Mouse (Mus musculus) midbrain, embryonic 10.5 days (tissue): ENCODE measurements around the gene Wdr61. TPM values are rescaled to one million over a fixed set of nuclear protein-coding genes. Genes with fewer than 3 reads are reported as not detected.

Source experiments
- DNase-seq: peaks from one replicate; pipeline ENCODE4 v3.0.0-alpha.2; 2017; ENCODE audit warnings: low spot score
- H3K27ac ChIP-seq: fragments of 300-500 bp; sonication (generic); replicated peaks from 2 replicates; pipeline ENCODE4 v1.5.1; 2016; ENCODE audit warnings: mild to moderate bottlenecking
- H3K27me3 ChIP-seq: fragments of 300-500 bp; sonication (generic); 2 replicates; pipeline ENCODE4 v1.6.1; 2016; ENCODE audit warnings: low read depth, mild to moderate bottlenecking; ENCODE audit not compliant: poor library complexity, severe bottlenecking
- H3K36me3 ChIP-seq: fragments of 300-500 bp; sonication (generic); 2 replicates; pipeline ENCODE4 v1.6.1; 2016; ENCODE audit warnings: mild to moderate bottlenecking, moderate library complexity
- H3K4me1 ChIP-seq: fragments of 300-500 bp; sonication (generic); 2 replicates; pipeline ENCODE4 v1.6.1; 2016
- H3K4me3 ChIP-seq: fragments of 300-500 bp; sonication (generic); 2 replicates; pipeline ENCODE4 v1.5.1; 2016; ENCODE audit warnings: mild to moderate bottlenecking, moderate library complexity
- H3K9me3 ChIP-seq: fragments of 300-500 bp; sonication (generic); replicated peaks from 2 replicates; pipeline ENCODE4 v1.6.1; 2016; ENCODE audit warnings: mild to moderate bottlenecking
- WGBS: fragments of 180-500 bp; shearing (Covaris S2); methylation state at CpG from one replicate; pipeline ENCODE4 v1.1.7; 2016; 5-methylcytosine and 5-hydroxymethylcytosine counted together
- polyA plus RNA-seq: library from polyadenylated mRNA; unstranded; fragments of >200 nt; fragmentation: Nextera tagmentation; extraction: Ambion mirVana; gene quantifications from 2 replicates; pipeline ENCODE4 v1.2.1, GENCODE M21; 2016

The Wdr61 gene
- polyA plus RNA-seq, 1 experiment from 2014 or later: 188 TPM

- peaks cover 97% of the 10 kb centered on the region for H3K36me3 ChIP-seq
- WGBS: 81% methylated on average over 3 of the region's 3 CpGs
- no peaks in the 10 kb centered on the region for H3K27me3 ChIP-seq
- no peak for DNase-seq
- H3K27ac ChIP-seq: no peak overlapping the region
- no peaks in the 10 kb centered on the region for H3K4me1 ChIP-seq
- no peaks in the 10 kb centered on the region for H3K9me3 ChIP-seq
- no peak overlapping the region for H3K4me3 ChIP-seq
Measured at GRCm38 (mm10) chr9:54717527-54717926, 16.8 kb downstream of the Wdr61 start.

GRCm38 (mm10) chr9:54715776-54716175, 18.5 kb downstream of the Wdr61 start:
- Histone ChIP-seq H3K4me1 (no peaks in the 10 kb centered on the region), H3K27ac (no peak overlapping the region), H3K36me3 (peaks cover 98% of the 10 kb centered on the region), H3K4me3 (no peak overlapping the region), H3K9me3 (no peaks in the 10 kb centered on the region), H3K27me3 (no peaks in the 10 kb centered on the region)
- DNase-seq: no peak
- 97% methylated on average over 3 of the region's 3 CpGs for WGBS

GRCm38 (mm10) chr9:54708085-54708484, 26.2 kb downstream of the Wdr61 start:
- Histone ChIP-seq H3K27me3 (peaks cover 5% of the 10 kb centered on the region; the same call in 1 of the 2 replicates), H3K36me3 (peaks cover 30% of the 10 kb centered on the region), H3K4me3 (no peak overlapping the region), H3K27ac (no peak overlapping the region), H3K4me1 (peaks cover 15% of the 10 kb centered on the region), H3K9me3 (no peaks in the 10 kb centered on the region)
- 89% methylated on average over 5 of the region's 5 CpGs for WGBS
- no peak for DNase-seq

DNA sequence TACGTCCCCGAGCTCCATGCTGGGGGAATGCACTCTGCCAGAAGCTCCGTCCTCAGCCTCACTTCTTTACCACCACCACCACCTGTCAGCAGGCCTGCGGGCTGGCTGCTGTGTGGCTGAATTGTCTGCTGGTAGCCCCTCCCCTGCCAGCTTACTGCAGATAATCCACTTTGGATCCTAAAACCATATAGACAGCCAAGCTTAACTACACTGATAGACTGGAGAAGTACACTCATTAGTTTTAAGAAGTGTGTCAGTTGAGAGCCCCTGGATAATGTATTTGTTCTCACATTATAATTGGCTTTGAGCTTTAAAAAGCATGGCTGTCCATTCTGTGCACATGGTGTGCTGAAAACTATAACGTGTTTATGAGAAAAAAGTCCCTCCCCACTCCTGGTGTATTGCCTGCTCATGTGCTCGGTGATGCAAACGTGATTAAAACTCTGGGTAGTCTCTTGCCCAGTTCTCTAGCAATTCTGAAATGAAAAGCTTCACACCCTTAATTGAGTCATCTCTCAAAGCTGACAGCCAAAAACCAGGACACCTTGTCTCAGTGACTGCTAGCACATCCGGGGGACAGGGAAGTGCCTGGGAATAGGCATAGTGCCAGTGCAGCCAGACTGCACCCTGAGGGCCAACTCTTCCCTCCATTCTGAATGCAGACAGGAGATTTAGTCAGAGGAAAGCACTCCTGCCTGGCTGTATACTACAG, 26.9 kb downstream of the Wdr61 start:
- Histone ChIP-seq H3K9me3 (no peaks in the 10 kb centered on the region), H3K4me1 (peaks cover 15% of the 10 kb centered on the region), H3K36me3 (peaks cover 24% of the 10 kb centered on the region), H3K27me3 (peaks cover 5% of the 10 kb centered on the region; the same call in 1 of the 2 replicates), H3K27ac (no peak overlapping the region), H3K4me3 (no peak overlapping the region)
- WGBS: 50% methylated on average over 8 of the region's 8 CpGs
- no peak for DNase-seq

GRCm38 (mm10) chr9:54705561-54705960, 28.8 kb downstream of the Wdr61 start:
- Histone ChIP-seq H3K27me3 (peaks cover 17% of the 10 kb centered on the region), H3K36me3 (peaks cover 6% of the 10 kb centered on the region; the same call in 1 of the 2 replicates), H3K4me1 (peaks cover 15% of the 10 kb centered on the region), H3K9me3 (no peaks in the 10 kb centered on the region), H3K27ac (no peak overlapping the region), H3K4me3 (no peak overlapping the region)
- no peak for DNase-seq
- WGBS: 65% methylated on average over 1 of the region's 1 CpGs

DNA sequence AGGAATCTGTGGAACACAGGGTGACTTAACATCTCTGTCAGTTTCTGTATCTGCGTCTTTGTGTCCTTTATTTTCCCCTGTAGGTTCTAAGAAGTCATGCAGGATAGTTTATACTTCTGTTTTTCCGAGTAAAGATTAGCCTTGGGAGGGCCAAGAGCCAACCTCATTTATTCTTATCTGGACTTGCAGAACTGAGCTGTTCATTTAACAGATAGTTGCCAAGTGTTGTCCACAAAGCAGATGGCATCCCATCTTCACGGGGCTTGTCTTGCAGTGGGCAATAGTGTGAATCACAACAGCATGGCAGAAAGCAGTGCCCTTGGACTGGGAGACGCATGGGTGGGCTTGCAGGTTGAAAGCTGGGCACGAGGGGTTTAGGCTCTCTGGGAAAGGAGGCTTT, 30.0 kb downstream of the Wdr61 start:
- H3K36me3 ChIP-seq: 0 out of 2 replicates have a peak, but pooled peaks cover 4% of the 10 kb centered on the region
- DNase-seq: no peak
- H3K4me3 ChIP-seq: no peak overlapping the region
- no peaks in the 10 kb centered on the region for H3K9me3 ChIP-seq
- H3K27ac ChIP-seq: no peak overlapping the region
- 80% methylated on average over 5 of the region's 5 CpGs for WGBS
- H3K27me3 ChIP-seq: peaks cover 29% of the 10 kb centered on the region
- peaks cover 23% of the 10 kb centered on the region for H3K4me1 ChIP-seq

- Histone ChIP-seq H3K9me3 (no peaks in the 10 kb centered on the region), H3K27me3 (peaks cover 42% of the 10 kb centered on the region), H3K27ac (no peak overlapping the region), H3K4me1 (peaks cover 25% of the 10 kb centered on the region), H3K36me3 (no peaks in the 10 kb centered on the region), H3K4me3 (no peak overlapping the region)
- WGBS: 93% methylated on average over 2 of the region's 2 CpGs
- DNase-seq: no peak
Measured at GRCm38 (mm10) chr9:54702581-54702980, 31.7 kb downstream of the Wdr61 start.

DNA sequence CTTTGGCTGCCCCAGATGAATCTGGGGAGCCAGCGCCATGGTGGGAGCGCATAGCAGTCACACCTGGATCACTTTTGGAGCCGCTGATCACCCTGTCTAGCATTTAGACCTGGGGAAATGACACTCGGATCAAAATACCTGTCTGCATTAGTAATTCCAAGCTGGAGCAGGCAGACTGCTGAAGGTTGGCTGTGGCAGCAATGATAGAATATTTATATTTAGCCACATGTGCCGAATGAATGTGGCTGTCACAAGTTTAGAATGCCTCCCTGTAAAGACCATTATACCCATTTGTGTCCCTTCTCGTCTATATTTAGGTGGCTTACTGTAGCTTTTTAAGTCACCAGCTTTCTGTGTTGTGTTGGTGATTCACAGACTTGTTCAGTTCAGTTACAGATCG, 33.6 kb downstream of the Wdr61 start:
- WGBS: 83% methylated on average over 7 of the region's 7 CpGs
- no peaks in the 10 kb centered on the region for H3K9me3 ChIP-seq
- no peak overlapping the region for H3K4me3 ChIP-seq
- no peak overlapping the region for H3K27ac ChIP-seq
- no peaks in the 10 kb centered on the region for H3K36me3 ChIP-seq
- peaks cover 15% of the 10 kb centered on the region for H3K4me1 ChIP-seq
- no peak for DNase-seq
- H3K27me3 ChIP-seq: peaks cover 48% of the 10 kb centered on the region

DNA sequence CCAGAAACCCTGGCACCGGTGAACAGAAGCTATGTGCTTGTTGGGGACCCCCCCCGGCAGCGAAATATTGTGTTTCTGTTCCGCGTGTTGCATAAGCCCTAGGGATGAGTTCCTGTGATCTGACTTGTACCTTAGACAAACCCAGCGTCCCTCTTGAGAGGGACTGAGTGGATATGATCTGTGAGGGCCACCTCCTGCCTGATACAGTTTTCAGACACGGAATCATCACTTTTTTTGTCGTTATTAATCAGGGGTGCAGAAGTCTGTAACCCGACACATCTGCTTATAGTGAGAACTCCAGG, 34.2 kb downstream of the Wdr61 start:
- 39% methylated on average over 9 of the region's 9 CpGs for WGBS
- Histone ChIP-seq H3K9me3 (no peaks in the 10 kb centered on the region), H3K4me3 (peak overlapping the region; percentile 76), H3K27ac (peak overlapping the region; percentile 83), H3K27me3 (peaks cover 53% of the 10 kb centered on the region), H3K4me1 (peaks cover 15% of the 10 kb centered on the region), H3K36me3 (no peaks in the 10 kb centered on the region)
- no peak for DNase-seq

- peak; percentile 67 for DNase-seq
- H3K27ac ChIP-seq: peak overlapping the region; percentile 83
- no peaks in the 10 kb centered on the region for H3K9me3 ChIP-seq
- H3K4me1 ChIP-seq: peaks cover 15% of the 10 kb centered on the region
- no peaks in the 10 kb centered on the region for H3K36me3 ChIP-seq
- 2% methylated on average over 92 of the region's 92 CpGs for WGBS
- peaks cover 56% of the 10 kb centered on the region for H3K27me3 ChIP-seq
- peak overlapping the region; percentile 76 for H3K4me3 ChIP-seq
Measured at GRCm38 (mm10) chr9:54699345-54700173, 34.8 kb downstream of the Wdr61 start.

DNA sequence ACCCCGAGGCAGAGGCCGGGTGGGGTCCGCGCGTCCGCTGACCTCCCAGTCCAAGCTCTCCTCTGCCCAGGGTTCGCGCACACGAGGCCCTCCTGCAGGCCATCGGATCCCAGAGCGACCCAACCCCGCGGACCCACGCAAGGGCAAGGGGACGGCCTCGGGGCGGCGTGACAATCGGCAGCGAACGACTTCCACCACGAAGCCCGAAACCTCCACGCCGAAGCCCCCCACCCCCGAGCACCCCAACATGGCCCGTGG, 35.3 kb downstream of the Wdr61 start:
- no peaks in the 10 kb centered on the region for H3K9me3 ChIP-seq
- H3K27ac ChIP-seq: peak overlapping the region; percentile 83
- no peak for DNase-seq
- H3K4me1 ChIP-seq: peaks cover 15% of the 10 kb centered on the region
- peaks cover 56% of the 10 kb centered on the region for H3K27me3 ChIP-seq
- 16% methylated on average over 27 of the region's 27 CpGs for WGBS
- no peaks in the 10 kb centered on the region for H3K36me3 ChIP-seq
- H3K4me3 ChIP-seq: peak overlapping the region; percentile 76

DNA sequence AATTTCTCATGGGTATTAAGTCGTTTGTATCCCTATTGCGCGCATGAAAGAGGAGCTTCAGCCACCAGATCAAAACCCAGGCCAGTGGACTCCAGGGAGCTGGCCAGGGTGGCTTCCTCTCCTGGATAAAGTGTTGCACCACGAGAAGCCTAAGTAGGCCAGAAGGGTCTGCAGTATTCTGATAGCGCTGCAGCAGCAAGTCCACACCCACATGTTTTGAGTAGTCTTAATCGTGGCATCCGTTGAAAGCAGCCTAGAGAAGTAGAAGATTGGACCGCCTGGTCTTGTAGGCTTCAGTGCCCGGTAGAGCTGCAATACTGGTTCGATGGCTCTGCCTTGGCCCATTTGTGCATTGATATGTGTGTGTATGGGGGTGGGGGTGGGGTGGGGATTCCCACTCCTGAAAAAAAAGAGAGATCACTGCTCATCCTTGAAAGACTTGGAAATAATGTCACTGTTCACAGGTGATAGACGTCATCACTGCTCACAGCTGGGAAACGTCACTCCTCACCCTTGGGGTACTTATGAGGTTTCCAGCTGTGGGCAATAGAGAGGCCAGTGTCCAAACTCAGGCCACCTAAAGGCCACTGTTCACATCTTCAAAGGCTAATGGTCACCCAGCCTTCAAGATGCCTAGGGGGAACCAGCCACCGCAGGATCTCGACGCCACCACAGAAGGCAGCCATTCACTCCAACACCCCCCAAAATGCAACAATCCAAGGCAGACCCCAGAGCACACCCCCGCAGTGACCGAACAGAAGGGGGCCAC, 35.8 kb downstream of the Wdr61 start, which contains the start of gene Dnaja4:
Gene Dnaja4, plus strand, starts transcription at position 556 of the 769 bp plus-strand sequence.
- H3K27me3 ChIP-seq: peaks cover 56% of the 10 kb centered on the region
- peak within 1 kb of the TSS; percentile 76 for H3K4me3 ChIP-seq
- WGBS: 72% methylated on average over 17 of the region's 17 CpGs
- peak within 1 kb of the TSS; percentile 83 for H3K27ac ChIP-seq
- peaks cover 15% of the 10 kb centered on the region for H3K4me1 ChIP-seq
- no peaks in the 10 kb centered on the region for H3K9me3 ChIP-seq
- H3K36me3 ChIP-seq: no peaks in the 10 kb centered on the region
- DNase-seq: no peak
